Mouse (Mus musculus) CH12.LX (cell line): ENCODE measurements around the gene Rpl10a.

ENCODE experiments used
- CTCF ChIP-seq, 2 experiments: IDR thresholded peaks in 1 of 2; conservative IDR thresholded peaks in 1 of 2; 2 replicates each; pipeline ENCODE4 v1.5.1; 2011 to 2012; ENCODE audit warnings: low read depth in 2 of 2, low read length in 2 of 2, improper control_type of control experiment in 1 of 2, inconsistent platforms in 1 of 2, mild to moderate bottlenecking in 1 of 2, moderate library complexity in 1 of 2
- HCFC1 ChIP-seq: IDR thresholded peaks from 2 replicates; pipeline ENCODE4 v1.6.1; 2012; ENCODE audit warnings: low read depth, mild to moderate bottlenecking, inconsistent platforms, low read length, improper control_type of control experiment
- POLR2A ChIP-seq: IDR thresholded peaks from 2 replicates; pipeline ENCODE4 v1.6.1; 2011; ENCODE audit warnings: low read depth, mild to moderate bottlenecking, improper control_type of control experiment, low read length
- RAD21 ChIP-seq: IDR thresholded peaks from 2 replicates; pipeline ENCODE4 v1.6.1; 2011; ENCODE audit warnings: low read depth, mild to moderate bottlenecking, low read length, improper control_type of control experiment, moderate library complexity

DNA sequence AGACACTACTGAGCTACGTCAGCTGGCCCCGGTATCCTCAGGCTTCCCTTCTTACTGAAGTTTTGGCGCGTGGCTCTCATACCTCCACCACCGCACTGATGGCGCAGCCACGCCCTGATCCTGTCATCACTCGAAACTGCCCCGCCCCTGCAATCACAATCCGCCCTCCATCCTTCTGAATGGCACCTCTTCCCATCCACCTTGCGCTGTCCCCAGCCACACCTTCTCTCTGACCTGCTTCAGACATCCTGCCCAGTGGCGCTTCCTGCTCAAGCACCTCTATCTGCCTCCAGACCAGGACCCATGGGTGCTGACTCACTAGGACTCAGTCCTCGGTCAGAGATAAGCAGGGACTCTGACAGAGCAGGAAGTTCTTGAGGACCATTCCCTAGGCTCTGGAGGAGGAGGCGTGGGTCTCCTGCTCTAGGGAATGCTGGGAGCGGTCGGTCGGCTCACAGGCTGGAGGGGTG is 47.4 kb downstream of the Rpl10a start:
- no peak for TF ChIP-seq CTCF (conservative IDR thresholded peaks at IDR 0.05 in 1 of 2, IDR thresholded peaks at IDR 0.05 in 1 of 2; ENCODE audit: low read depth in 2 of 2, low read length in 2 of 2)
- no peak for TF ChIP-seq HCFC1
- TF ChIP-seq RAD21: no peak
- TF ChIP-seq POLR2A: no peak
